Mouse (Mus musculus): ENCODE results near the gene Calhm4. TPM values are rescaled to one million over a fixed set of nuclear protein-coding genes. Genes with fewer than 3 reads are reported as not detected.

Calhm4 gene
- not detected in 2 replicates for polyA plus RNA-seq (2016; fragmentation: Nextera tagmentation; extraction: Ambion mirVana)

GRCm38 (mm10) chr10:34044210-34044609, at the start of gene Calhm4:
Calhm4 (minus strand) TSS chr10:34044310.
- 86% methylated on average over 5 of the region's 5 CpGs for WGBS
- ATAC-seq (ENCODE audit: low FRiP score) = no peak
- no peaks in the 10 kb centered on the region for H3K36me3 ChIP-seq

GRCm38 (mm10) chr10:34091888-34092287, 47.8 kb upstream of the Calhm4 start:
- H3K9ac ChIP-seq = no peak overlapping the region
- no peak overlapping the region for H3K27ac ChIP-seq
- no peaks in the 10 kb centered on the region for H3K9me3 ChIP-seq (replicated peaks)
- H3K4me3 ChIP-seq = no peak overlapping the region
- ATAC-seq (ENCODE audit: low FRiP score) = no peak
- H3K4me2 ChIP-seq (replicated peaks) = no peak overlapping the region
- H3K27me3 ChIP-seq = no peaks in the 10 kb centered on the region
- 0 out of 2 replicates have a peak, but pooled peaks cover 4% of the 10 kb centered on the region for H3K4me1 ChIP-seq
- H3K36me3 ChIP-seq = no peaks in the 10 kb centered on the region
- 73% methylated on average over 5 of the region's 5 CpGs for WGBS

More at GRCm38 (mm10) chr10:34044210-34044609, at the start of gene Calhm4:
- no peaks in the 10 kb centered on the region for H3K9me3 ChIP-seq (replicated peaks)
- H3K4me1 ChIP-seq = no peaks in the 10 kb centered on the region
- no peak within 1 kb of the TSS for H3K9ac ChIP-seq
- H3K4me2 ChIP-seq (replicated peaks) = no peak within 1 kb of the TSS
- no peak within 1 kb of the TSS for H3K27ac ChIP-seq
- no peaks in the 10 kb centered on the region for H3K27me3 ChIP-seq
- no peak within 1 kb of the TSS for H3K4me3 ChIP-seq

- H3K9me3 ChIP-seq (replicated peaks) = no peaks in the 10 kb centered on the region
- WGBS = 88% methylated on average over 1 of the region's 1 CpGs
- no peak overlapping the region for H3K4me2 ChIP-seq (replicated peaks)
- no peak for ATAC-seq (ENCODE audit: low FRiP score)
- no peaks in the 10 kb centered on the region for H3K27me3 ChIP-seq
- no peak overlapping the region for H3K9ac ChIP-seq
- no peak overlapping the region for H3K4me3 ChIP-seq
- H3K27ac ChIP-seq = no peak overlapping the region
- no peaks in the 10 kb centered on the region for H3K36me3 ChIP-seq
- H3K4me1 ChIP-seq = no peaks in the 10 kb centered on the region
Observed at GRCm38 (mm10) chr10:34090481-34090880, 46.4 kb upstream of the Calhm4 start.

GRCm38 (mm10) chr10:34089517-34089916, 45.4 kb upstream of the Calhm4 start:
- Histone ChIP-seq H3K4me2 (replicated peaks) (no peak overlapping the region), H3K27me3 (no peaks in the 10 kb centered on the region), H3K36me3 (no peaks in the 10 kb centered on the region), H3K4me3 (no peak overlapping the region), H3K9me3 (replicated peaks) (no peaks in the 10 kb centered on the region), H3K4me1 (no peaks in the 10 kb centered on the region), H3K9ac (no peak overlapping the region), H3K27ac (no peak overlapping the region)
- WGBS = 82% methylated on average over 3 of the region's 3 CpGs
- ATAC-seq (ENCODE audit: low FRiP score) = no peak

GRCm38 (mm10) chr10:34088515-34088914, 44.4 kb upstream of the Calhm4 start:
- no peak overlapping the region for H3K27ac ChIP-seq
- 88% methylated on average over 2 of the region's 2 CpGs for WGBS
- no peak overlapping the region for H3K9ac ChIP-seq
- no peaks in the 10 kb centered on the region for H3K4me1 ChIP-seq
- H3K36me3 ChIP-seq = no peaks in the 10 kb centered on the region
- H3K27me3 ChIP-seq = no peaks in the 10 kb centered on the region
- no peak for ATAC-seq (ENCODE audit: low FRiP score)
- H3K9me3 ChIP-seq (replicated peaks) = no peaks in the 10 kb centered on the region
- H3K4me2 ChIP-seq (replicated peaks) = no peak overlapping the region
- H3K4me3 ChIP-seq = no peak overlapping the region

GRCm38 (mm10) chr10:34086514-34086913, 42.4 kb upstream of the Calhm4 start:
- Histone ChIP-seq H3K27ac (no peak overlapping the region), H3K4me2 (replicated peaks) (no peak overlapping the region), H3K9ac (no peak overlapping the region), H3K4me3 (no peak overlapping the region), H3K27me3 (no peaks in the 10 kb centered on the region), H3K4me1 (no peaks in the 10 kb centered on the region), H3K9me3 (replicated peaks) (no peaks in the 10 kb centered on the region), H3K36me3 (no peaks in the 10 kb centered on the region)
- ATAC-seq (ENCODE audit: low FRiP score) = no peak
- WGBS = 97% methylated on average over 1 of the region's 1 CpGs

- Histone ChIP-seq H3K27me3 (no peaks in the 10 kb centered on the region), H3K36me3 (no peaks in the 10 kb centered on the region), H3K4me2 (replicated peaks) (no peak overlapping the region), H3K9ac (no peak overlapping the region), H3K9me3 (replicated peaks) (no peaks in the 10 kb centered on the region), H3K27ac (no peak overlapping the region), H3K4me1 (no peaks in the 10 kb centered on the region), H3K4me3 (no peak overlapping the region)
- 82% methylated on average over 5 of the region's 5 CpGs for WGBS
- ATAC-seq (ENCODE audit: low FRiP score) = no peak
Observed at GRCm38 (mm10) chr10:34074522-34075200, 30.6 kb upstream of the Calhm4 start.

GRCm38 (mm10) chr10:34071650-34072049, 27.5 kb upstream of the Calhm4 start:
- no peak overlapping the region for H3K4me2 ChIP-seq (replicated peaks)
- H3K4me3 ChIP-seq = no peak overlapping the region
- H3K9ac ChIP-seq = no peak overlapping the region
- H3K27me3 ChIP-seq = no peaks in the 10 kb centered on the region
- H3K4me1 ChIP-seq = no peaks in the 10 kb centered on the region
- no peak overlapping the region for H3K27ac ChIP-seq
- no peaks in the 10 kb centered on the region for H3K36me3 ChIP-seq
- H3K9me3 ChIP-seq (replicated peaks) = no peaks in the 10 kb centered on the region
- WGBS = 69% methylated on average over 2 of the region's 2 CpGs
- no peak for ATAC-seq (ENCODE audit: low FRiP score)

- no peaks in the 10 kb centered on the region for H3K27me3 ChIP-seq
- WGBS = 60% methylated on average over 5 of the region's 5 CpGs
- no peak for ATAC-seq (ENCODE audit: low FRiP score)
Observed at GRCm38 (mm10) chr10:34070999-34071492, 26.9 kb upstream of the Calhm4 start.

GRCm38 (mm10) chr10:34069606-34070005, 25.5 kb upstream of the Calhm4 start:
- Histone ChIP-seq H3K9me3 (replicated peaks) (no peaks in the 10 kb centered on the region), H3K27ac (no peak overlapping the region), H3K4me2 (replicated peaks) (no peak overlapping the region), H3K9ac (no peak overlapping the region), H3K27me3 (no peaks in the 10 kb centered on the region), H3K36me3 (no peaks in the 10 kb centered on the region), H3K4me3 (no peak overlapping the region), H3K4me1 (no peaks in the 10 kb centered on the region)
- 65% methylated on average over 1 of the region's 1 CpGs for WGBS
- ATAC-seq (ENCODE audit: low FRiP score) = no peak

More at GRCm38 (mm10) chr10:34070999-34071492, 26.9 kb upstream of the Calhm4 start:
- Histone ChIP-seq H3K36me3 (no peaks in the 10 kb centered on the region), H3K4me3 (no peak overlapping the region), H3K4me2 (replicated peaks) (no peak overlapping the region), H3K9ac (no peak overlapping the region), H3K27ac (no peak overlapping the region), H3K9me3 (replicated peaks) (no peaks in the 10 kb centered on the region), H3K4me1 (no peaks in the 10 kb centered on the region)

GRCm38 (mm10) chr10:34066591-34066990, 22.5 kb upstream of the Calhm4 start:
- Histone ChIP-seq H3K9ac (no peak overlapping the region), H3K4me1 (no peaks in the 10 kb centered on the region), H3K4me3 (no peak overlapping the region), H3K27me3 (no peaks in the 10 kb centered on the region), H3K4me2 (replicated peaks) (no peak overlapping the region), H3K27ac (no peak overlapping the region), H3K9me3 (replicated peaks) (no peaks in the 10 kb centered on the region), H3K36me3 (no peaks in the 10 kb centered on the region)
- WGBS = 51% methylated on average over 3 of the region's 3 CpGs
- ATAC-seq (ENCODE audit: low FRiP score) = no peak

- 93% methylated on average over 2 of the region's 2 CpGs for WGBS
- H3K36me3 ChIP-seq = no peaks in the 10 kb centered on the region
- H3K4me1 ChIP-seq = no peaks in the 10 kb centered on the region
- H3K27me3 ChIP-seq = no peaks in the 10 kb centered on the region
- ATAC-seq (ENCODE audit: low FRiP score) = no peak
- H3K9ac ChIP-seq = no peak overlapping the region
- H3K4me2 ChIP-seq (replicated peaks) = no peak overlapping the region
- no peak overlapping the region for H3K4me3 ChIP-seq
- H3K27ac ChIP-seq = no peak overlapping the region
- H3K9me3 ChIP-seq (replicated peaks) = no peaks in the 10 kb centered on the region
Observed at GRCm38 (mm10) chr10:34053987-34054386, 9.9 kb upstream of the Calhm4 start.

- no peak within 1 kb of the TSS for H3K27ac ChIP-seq
- H3K4me2 ChIP-seq (replicated peaks) = no peak within 1 kb of the TSS
- no peak for ATAC-seq (ENCODE audit: low FRiP score)
- peaks cover 4% of the 10 kb centered on the region; the same call in 1 of the 2 replicates for H3K4me1 ChIP-seq
- H3K36me3 ChIP-seq = no peaks in the 10 kb centered on the region
- H3K9me3 ChIP-seq (replicated peaks) = no peaks in the 10 kb centered on the region
- H3K27me3 ChIP-seq = no peaks in the 10 kb centered on the region
- 81% methylated on average over 3 of the region's 3 CpGs for WGBS
- no peak within 1 kb of the TSS for H3K4me3 ChIP-seq
- no peak within 1 kb of the TSS for H3K9ac ChIP-seq
Observed at GRCm38 (mm10) chr10:34037401-34037800, 6.7 kb downstream of the Calhm4 start, which contains the start of gene Trappc3l. Trappc3l (plus strand) TSS chr10:34037597.

All from hindbrain, embryonic 12.5 days (tissue).